In genomic region chr12:86960791-86961335, GRCm38 (mm10) we compare ENCODE assay signal across 15 mouse cellular contexts. TPM values are rescaled to one million over a fixed set of nuclear protein-coding genes. Genes with fewer than 3 reads are reported as not detected.
"Had no signal": no experiment of that assay in that cellular context is flagged by ENCODE, and none has a peak within 500 bp of the region (broad histone marks: within the 10 kb centered on the region; RNA-seq: fewer than 3 reads in every experiment).

No protein-coding gene starts in this region.

- H3K9me3 ChIP-seq: limb, embryonic 12.5 days; liver, embryonic 13.5 days; lung, embryonic 15.5 days; megakaryocyte, embryonic 14.5 days; neural tube, embryonic 12.5 days had no signal

- H3K4me2 ChIP-seq: limb, embryonic 12.5 days; liver, embryonic 13.5 days; lung, embryonic 15.5 days; neural tube, embryonic 12.5 days had no signal

- DNase-seq: kidney, postnatal 25 days; liver; liver, embryonic 13.5 days; liver, postnatal 0 days; lung, postnatal 14 days; midbrain, embryonic 14.5 days; right cerebral cortex, postnatal 14 days; thymus, postnatal 36 days had no signal

- H3K4me3 ChIP-seq: limb, embryonic 12.5 days; liver, embryonic 13.5 days; lung, embryonic 15.5 days; megakaryocyte, embryonic 14.5 days; neural tube, embryonic 12.5 days had no signal

- H3K9ac ChIP-seq: limb, embryonic 12.5 days; liver, embryonic 13.5 days; liver, postnatal 0 days; lung, embryonic 15.5 days; neural tube, embryonic 12.5 days had no signal

- H3K27me3 ChIP-seq: limb, embryonic 12.5 days; liver, embryonic 13.5 days; lung, embryonic 15.5 days; megakaryocyte, embryonic 14.5 days; neural tube, embryonic 12.5 days had no signal

- H3K4me1 ChIP-seq: limb, embryonic 12.5 days; liver, embryonic 13.5 days; neural tube, embryonic 12.5 days had no signal

- H3K27ac ChIP-seq: limb, embryonic 12.5 days; liver, embryonic 13.5 days; lung, embryonic 15.5 days; macrophage; neural tube, embryonic 12.5 days had no signal

- ATAC-seq: liver, postnatal 0 days had no signal

RNA-seq across cellular contexts. Expression of gene Zdhhc22, which starts 29.4 kb away (rescaled TPM):
- polyA plus RNA-seq: kidney, embryonic 16.5 days; liver, embryonic 13.5 days; liver, postnatal 0 days; macrophage; spleen, adult 2 months had no signal
